Mouse (Mus musculus) CD4-positive helper T cell, adult 2 months (primary cell): ENCODE data around the gene Sik2.

Experiments
- DNase-seq: peaks from one replicate; pipeline ENCODE4 v3.0.0-alpha.2; 2012; ENCODE audit warnings: low read depth, missing footprints, low spot score

Sik2 gene

GRCm38 (mm10) chr9:50986677-50987076 is 22.2 kb downstream of the Sik2 start:
- DNase-seq = no peak

GRCm38 (mm10) chr9:50986123-50986522 is 22.8 kb downstream of the Sik2 start:
- DNase-seq = no peak

GRCm38 (mm10) chr9:50981499-50982190 is 27.2 kb downstream of the Sik2 start:
- DNase-seq = no peak

GRCm38 (mm10) chr9:50974631-50975030 is 34.2 kb downstream of the Sik2 start:
- DNase-seq = no peak

GRCm38 (mm10) chr9:50970413-50970812 is 38.5 kb downstream of the Sik2 start:
- no peak for DNase-seq

GRCm38 (mm10) chr9:50969266-50969665 is 39.6 kb downstream of the Sik2 start:
- no peak for DNase-seq

GRCm38 (mm10) chr9:50966277-50966676 is 42.6 kb downstream of the Sik2 start:
- peak; percentile 10 for DNase-seq

GRCm38 (mm10) chr9:50965392-50965791 is 43.5 kb downstream of the Sik2 start:
- DNase-seq = no peak

- DNase-seq = no peak
Observed at GRCm38 (mm10) chr9:50964911-50965310, 44.0 kb downstream of the Sik2 start.

- DNase-seq = no peak
Observed at GRCm38 (mm10) chr9:50957956-50958489, 50.9 kb downstream of the Sik2 start.

- no peak for DNase-seq
Observed at GRCm38 (mm10) chr9:50955176-50955575, 53.7 kb downstream of the Sik2 start.

- no peak for DNase-seq
Observed at GRCm38 (mm10) chr9:50948097-50948823, 60.6 kb downstream of the Sik2 start.

- DNase-seq = no peak
Observed at GRCm38 (mm10) chr9:50946338-50946737, 62.5 kb downstream of the Sik2 start.

- DNase-seq = no peak
Observed at GRCm38 (mm10) chr9:50944826-50945225, 64.0 kb downstream of the Sik2 start.

- no peak for DNase-seq
Observed at GRCm38 (mm10) chr9:50942711-50943110, 66.2 kb downstream of the Sik2 start.

GRCm38 (mm10) chr9:50941804-50942401 is 67.0 kb downstream of the Sik2 start:
- DNase-seq = no peak

- no peak for DNase-seq
Observed at GRCm38 (mm10) chr9:50929986-50930385, 78.9 kb downstream of the Sik2 start.

GRCm38 (mm10) chr9:50925801-50926200 is 83.1 kb downstream of the Sik2 start:
- no peak for DNase-seq

- peak; percentile 29 for DNase-seq
Observed at GRCm38 (mm10) chr9:50924454-50924853, 84.4 kb downstream of the Sik2 start.

- peak; percentile 43 for DNase-seq
Observed at GRCm38 (mm10) chr9:50922363-50923153, 86.3 kb downstream of the Sik2 start.
